Mouse (Mus musculus): ENCODE measurements around the gene Pacs2.

Pacs2 gene

DNA sequence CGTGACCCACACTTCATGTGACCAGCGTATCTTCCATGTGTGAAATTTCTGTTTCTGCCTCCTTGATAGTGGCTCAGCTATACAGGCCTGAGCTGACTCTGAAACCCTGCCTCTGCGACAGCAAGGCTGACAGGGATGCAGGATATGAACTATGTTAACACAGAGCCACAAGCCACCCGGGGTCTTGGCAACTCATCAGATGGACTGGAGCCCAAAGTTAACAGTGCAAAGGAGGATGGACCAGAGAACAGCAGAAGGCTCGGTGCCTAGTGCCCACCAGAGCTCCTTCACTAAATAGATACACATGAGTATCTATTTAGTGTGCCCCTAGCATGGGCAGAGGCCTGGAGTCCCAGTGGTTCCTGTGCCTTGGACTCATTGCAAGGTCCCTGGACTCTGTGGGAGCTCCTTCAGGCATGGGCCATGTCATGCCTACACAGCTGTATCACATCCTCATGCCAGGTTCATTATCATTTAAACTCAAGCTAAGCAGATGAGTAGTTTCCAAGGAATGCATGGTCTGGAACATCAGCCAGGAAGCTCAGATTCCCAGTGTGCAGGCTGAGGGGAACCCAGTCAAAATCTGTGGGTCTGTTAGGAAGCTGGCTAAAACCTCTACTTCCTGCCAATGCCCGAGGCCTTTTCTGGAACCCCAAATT is 2.5 kb upstream of the Pacs2 start:
- no peak for DNase-seq (ENCODE audit: extremely low spot score, low read depth, low spot score)

DNA sequence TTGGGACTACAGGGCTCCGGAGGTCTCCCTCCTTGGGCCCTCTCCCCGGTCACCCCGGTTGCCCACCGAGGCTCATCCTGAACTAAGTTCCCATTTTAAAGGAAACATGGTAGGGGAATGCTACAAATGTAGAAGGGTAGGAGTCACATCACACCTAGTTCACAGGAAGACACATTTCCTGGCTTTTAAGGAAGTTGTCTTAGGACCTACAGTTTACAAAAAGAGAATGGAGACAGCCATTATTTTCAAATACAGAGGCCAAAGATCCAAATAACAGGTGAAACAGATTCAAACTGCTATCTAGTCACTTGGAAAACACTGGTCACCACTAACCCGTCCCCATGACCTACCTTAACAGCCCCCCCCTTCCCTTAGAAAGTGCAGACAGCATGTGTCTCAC is 1.9 kb upstream of the Pacs2 start:
- no peak for DNase-seq (ENCODE audit: extremely low spot score, low read depth, low spot score)

DNA sequence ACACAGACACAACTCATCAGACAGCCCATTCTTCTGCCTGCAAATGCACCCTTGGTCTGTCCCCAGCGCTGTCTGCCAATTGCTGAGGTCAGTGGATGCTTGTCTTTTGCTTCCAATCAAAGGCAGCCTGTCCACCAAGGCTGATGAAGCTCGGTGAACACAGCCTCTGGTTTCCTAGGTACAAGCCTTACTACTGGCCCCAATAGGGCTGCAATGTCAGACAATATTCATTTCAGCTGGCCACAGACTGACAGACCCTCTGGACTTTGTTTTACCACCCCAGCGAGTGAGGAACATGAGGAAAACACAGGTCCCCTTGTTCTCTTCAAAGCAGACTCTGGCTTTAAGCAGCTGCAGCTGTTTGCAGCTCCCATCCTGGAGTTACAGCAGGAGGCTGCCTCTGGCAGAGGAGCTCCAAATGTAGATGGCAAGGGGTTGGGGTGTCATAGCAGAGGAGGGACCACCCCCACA is 1.3 kb upstream of the Pacs2 start:
- no peak for DNase-seq (ENCODE audit: extremely low spot score, low read depth, low spot score)

DNA sequence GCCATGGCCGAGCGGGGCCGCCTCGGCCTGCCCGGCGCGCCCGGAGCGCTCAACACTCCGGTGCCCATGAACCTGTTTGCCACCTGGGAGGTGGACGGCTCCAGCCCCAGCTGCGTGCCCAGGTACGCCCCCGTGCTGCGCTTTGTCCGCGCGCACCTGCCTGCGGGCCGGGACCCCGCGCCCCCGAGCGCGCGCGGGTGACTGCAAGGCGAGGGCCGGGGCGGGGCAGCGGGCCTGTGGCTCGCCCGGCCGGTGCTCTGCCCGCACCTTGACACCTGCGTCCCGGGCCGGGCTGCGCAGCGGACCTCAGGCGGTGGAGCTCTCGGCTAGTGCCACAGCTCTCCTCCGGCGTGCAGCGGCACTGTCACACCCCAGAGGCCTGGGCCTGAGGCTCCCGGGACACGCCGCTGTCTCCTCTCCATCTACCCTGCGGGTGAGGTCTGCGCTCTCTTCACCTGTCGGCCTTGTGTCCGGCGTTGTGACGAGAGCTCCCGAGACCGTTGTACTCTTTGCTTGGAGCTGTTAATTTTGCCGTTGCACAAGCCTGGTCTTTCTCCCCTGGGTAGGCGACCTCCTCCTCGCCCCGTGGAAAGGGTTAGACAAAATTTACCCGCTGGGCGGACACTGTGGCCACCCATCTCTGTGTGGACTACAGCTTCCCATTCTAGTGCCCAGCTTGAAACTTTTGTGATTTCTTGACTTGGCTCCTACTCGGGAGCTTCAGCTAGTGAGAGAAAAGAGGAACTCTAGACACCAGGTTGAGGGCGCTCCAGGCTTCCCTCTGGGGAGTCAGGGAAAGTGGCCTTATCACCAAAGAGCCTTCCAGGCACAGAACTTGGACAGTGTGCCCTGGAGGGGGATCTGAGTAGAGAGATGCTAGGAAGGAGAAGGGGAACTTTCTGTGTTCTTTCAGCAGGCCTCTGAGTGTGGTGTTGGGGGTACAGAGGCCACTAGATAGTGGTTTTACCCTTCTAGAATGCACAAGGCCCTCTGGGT is 551 bp downstream of the Pacs2 start:
- DNase-seq (ENCODE audit: extremely low spot score, low read depth, low spot score), result no peak

DNA sequence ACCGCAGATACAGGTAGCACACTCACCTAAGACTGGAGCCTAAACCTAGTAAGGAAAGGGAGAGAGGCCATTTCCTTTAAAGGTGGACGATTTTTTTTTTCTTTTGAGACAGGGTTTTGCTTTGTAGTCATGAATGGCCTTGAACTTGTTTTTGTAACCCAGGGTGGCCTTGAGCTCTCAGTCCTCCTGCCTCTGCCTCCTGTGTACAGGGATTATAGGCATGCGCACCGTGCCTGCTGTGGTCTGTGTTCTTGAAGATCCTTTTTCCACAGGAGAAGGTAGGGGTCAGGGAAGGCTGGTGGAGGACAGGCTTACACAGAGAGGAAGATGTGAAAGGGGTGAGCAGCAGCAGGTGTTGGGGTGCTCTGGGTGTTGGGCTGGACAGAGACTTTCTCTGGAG is 1.6 kb downstream of the Pacs2 start:
- DNase-seq (ENCODE audit: extremely low spot score, low read depth, low spot score), result no peak

DNA sequence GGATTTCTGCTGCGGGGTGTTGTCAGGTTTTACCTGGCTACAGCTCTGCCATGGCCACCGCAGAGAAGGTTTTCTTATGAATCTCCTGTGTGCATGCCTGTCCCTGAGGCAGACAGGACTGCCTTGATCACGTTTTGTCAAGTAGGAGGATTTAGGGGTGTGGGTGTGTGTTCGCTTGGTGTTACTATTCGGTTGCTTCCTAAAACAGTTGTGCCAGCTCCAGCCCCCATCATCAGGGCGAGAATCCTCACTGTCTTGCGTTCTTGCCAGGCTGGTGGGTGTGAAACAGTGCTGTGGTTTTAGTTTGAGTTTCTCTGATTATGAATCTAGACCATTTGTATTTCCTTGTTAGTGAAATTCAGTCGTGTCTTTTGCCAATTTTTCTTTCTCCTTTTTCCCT is 2.7 kb downstream of the Pacs2 start:
- no peak for DNase-seq (ENCODE audit: extremely low spot score, low read depth, low spot score)

DNA sequence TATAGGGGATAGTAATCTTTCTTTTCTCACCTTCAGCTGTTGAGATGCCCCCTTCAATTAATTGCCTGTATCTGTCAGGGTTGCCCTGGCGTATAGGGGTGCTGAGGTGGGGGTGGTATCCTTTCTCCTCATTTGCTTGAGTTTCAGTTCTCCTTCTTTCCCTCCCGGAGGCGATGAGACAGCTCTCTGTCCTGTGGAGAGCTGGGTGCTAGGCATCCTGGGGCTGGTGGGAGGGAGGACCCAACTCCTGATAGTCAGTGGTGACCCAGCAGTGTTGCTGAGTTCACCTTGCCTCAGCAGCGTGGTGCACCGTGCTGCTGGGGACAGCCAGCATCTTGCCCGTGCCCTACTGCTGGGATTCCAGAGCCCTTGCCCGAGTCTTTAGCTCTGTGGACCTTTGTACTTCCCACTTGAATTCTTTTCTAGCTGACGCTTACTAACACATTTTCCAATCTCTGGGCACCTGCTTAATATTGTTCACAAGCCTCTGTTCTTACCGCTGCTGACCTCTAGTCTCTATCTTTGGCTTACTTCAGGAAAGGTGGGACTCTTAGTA is 3.2 kb downstream of the Pacs2 start:
- DNase-seq (ENCODE audit: extremely low spot score, low read depth, low spot score), result no peak

DNA sequence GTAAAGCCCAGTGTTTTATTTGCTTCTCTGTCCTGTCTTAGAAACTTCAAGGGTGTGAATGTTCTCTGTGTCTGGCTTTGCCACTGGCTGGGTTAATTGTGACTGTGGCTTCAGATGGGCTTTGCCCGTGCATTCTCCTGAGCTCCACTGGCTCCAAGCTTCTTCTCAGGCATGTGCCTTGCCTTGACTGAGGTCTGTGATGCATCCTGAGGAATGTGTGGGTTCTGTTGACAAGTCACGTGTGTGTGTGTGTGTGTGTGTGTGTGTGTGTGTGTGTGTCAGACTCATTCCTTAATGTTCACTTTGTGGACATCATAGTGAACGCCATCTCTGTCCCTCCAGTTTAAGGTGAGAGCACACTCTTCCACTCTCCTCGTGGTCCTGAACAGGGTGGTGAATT is 4.5 kb downstream of the Pacs2 start:
- no peak for DNase-seq (ENCODE audit: extremely low spot score, low read depth, low spot score)

DNA sequence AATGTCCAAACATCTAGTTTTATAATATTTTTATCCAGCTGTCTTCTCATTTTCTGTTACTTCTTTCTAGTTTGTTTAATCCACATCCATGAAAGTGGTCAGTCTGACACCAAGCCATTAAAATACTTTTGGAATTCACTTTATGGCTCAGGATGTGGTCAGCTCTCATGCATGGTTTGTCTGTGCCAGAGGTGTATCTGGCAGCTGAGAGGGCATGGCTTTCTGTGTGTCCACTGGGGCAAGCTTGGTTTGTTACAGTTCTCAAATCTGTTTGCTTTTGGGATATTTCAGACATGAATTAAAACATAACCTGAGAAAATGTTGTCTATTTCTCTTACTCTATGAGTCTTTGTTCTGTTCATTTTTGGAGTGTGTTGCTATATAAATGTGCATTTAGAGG is 7.2 kb downstream of the Pacs2 start:
- DNase-seq (ENCODE audit: extremely low spot score, low read depth, low spot score), result no peak

DNA sequence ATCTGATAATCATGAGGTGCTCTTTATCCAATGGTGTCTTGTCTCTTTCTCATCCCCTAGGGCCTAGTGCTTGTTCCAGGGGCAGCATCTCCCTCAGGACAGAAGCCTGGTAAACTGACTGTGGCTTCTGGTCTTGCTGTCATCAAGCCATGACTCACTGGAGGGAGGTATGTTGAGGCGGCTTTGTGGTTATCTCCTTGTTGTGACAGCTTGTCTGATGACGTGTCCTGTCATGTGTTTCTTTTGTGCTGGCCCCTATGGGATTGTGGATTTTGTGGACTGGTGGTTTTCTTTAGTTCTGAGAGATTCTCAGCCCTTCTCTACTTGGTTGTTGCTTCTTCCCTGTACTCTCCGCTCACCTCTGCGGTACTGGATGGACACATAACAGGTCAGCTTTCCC is 8.8 kb downstream of the Pacs2 start:
- no peak for DNase-seq (ENCODE audit: extremely low spot score, low read depth, low spot score)

DNA sequence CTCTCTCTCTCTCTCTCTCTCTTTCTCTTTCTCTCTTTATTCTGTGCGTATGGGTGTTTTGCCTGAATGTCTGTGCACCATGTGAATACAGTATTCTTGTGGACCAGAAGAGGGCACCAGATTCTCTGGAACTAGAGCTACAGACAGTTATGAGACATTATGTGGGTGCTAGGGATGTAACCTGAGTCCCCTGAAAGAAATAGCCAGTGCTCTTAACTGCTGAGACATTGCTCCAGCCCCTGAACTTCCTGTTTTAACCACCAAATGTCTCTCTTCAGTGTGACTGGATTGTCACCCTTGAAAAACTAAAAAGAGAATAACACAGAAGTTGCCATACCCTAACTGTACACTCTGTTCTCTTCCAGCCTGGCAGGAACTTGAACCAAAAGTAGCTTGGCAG is 12.2 kb downstream of the Pacs2 start:
- DNase-seq (ENCODE audit: extremely low spot score, low read depth, low spot score), result no peak

DNA sequence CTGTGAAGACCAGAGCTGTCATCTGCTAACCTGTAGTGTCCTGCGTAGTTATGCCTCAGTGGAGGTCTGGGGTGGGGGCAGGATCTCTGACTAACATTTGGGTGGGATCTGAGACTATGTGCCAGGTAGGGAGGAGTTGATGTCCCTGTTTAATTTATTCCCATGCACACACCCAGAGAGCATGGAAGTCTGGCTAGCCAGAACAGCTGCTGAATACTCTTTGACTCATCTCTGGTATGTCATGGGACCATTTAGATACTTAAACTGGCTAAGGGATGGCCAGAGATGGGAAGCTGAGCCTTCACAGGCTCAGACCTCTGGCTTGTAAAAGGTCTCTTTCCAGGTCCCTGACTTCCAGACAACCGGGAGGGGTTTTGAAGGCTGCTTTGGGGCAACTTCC is 13.2 kb downstream of the Pacs2 start:
- no peak for DNase-seq (ENCODE audit: extremely low spot score, low read depth, low spot score)

DNA sequence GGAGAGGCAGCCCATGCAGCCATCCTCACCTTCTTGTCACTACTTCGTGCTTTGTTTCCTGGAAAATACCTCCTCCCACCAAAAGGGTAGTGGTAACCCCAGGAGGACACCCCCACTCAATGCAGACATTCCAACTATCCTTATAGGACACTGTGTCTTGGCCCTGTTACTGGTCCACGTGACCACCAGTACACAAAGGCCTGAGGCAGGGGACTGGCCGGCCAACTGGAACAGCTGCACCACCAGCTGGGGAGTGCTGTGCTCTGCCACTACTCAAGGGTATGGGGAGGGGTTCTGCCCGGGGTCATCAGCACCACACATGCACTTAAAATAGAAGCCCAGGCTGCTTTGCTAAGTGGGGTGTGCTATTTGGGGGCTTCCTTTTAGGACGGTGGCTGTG is 13.8 kb downstream of the Pacs2 start:
- no peak for DNase-seq (ENCODE audit: extremely low spot score, low read depth, low spot score)

DNA sequence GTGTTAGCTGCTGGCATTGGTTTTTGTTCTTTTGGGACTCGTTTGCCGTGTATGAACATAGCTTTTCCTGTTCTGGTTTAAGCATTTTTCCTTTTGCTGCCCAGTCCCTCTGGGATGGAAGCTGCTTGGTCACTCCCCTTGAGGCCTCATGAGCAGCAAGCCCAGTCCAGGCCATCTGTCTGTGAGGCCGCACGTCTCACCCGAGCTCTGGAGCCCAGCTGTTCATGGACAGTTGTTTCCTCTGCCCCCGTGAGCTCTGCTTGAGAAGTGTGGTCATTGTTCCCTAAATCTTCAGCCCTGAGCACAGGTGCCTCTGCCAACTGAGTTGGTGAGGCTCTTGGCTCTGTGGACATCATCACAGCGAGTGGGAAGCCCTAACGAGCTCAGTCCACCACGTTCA is 14.6 kb downstream of the Pacs2 start:
- DNase-seq (ENCODE audit: extremely low spot score, low read depth, low spot score), result no peak

DNA sequence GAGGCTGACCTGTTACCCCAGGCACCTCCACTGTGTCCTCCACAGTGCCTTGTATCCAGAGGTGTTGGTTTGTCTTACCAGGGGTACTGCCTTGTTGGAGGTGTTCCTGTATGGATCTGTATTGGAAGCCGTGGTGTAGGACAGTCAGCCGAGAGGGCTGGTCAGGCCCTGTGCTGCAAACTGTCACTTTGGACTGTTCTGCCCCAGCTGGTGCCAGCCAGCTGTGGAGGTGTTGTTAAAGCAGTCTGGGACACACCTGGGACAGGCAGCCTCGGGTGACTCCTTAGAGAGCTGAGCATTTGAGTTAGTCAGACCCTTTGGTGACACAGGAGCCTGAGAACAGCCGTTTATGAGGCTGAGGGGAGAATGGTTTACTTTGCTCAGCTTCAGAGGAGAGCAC is 15.7 kb downstream of the Pacs2 start:
- DNase-seq (ENCODE audit: extremely low spot score, low read depth, low spot score), result no peak

DNA sequence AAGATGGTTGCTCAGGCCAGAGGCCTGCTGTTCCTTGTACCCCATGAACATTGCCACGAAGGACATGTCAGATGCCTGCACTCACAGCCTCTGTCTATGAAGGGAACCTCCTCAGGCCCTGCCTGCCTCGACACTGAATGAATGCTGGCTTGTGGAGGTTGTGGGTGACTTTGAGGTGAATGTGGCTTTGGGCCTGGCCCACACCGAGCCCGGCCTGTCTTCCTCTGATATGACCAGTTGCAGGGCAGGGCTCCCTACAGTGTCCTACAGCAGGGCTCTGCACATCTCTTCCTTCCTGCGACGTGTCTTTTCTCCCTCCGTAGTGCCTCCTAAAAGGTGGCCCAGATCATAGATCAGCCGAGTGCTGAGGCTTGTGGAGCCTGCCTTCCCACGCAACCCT is 16.7 kb downstream of the Pacs2 start:
- DNase-seq (ENCODE audit: extremely low spot score, low read depth, low spot score), result no peak

DNA sequence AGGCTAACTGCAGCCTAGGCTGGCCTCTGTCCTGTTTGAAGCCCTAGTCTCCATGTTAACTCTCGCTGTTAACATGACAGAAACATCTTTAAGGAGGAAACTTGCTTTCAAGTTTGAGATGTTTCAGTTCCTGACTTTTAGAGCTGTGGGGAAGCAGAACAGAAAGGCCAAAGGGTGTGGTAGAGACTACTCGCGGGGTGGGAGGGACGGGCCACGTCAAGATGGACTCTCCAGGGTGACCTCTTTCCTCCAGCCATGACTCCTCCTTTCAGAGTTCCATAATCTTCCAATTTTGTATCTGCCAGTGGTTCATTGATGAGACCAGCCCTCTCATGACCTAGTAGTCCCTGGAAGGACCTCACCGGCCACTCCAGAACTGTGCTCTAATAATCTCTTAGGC is 17.1 kb downstream of the Pacs2 start:
- no peak for DNase-seq (ENCODE audit: extremely low spot score, low read depth, low spot score)

DNA sequence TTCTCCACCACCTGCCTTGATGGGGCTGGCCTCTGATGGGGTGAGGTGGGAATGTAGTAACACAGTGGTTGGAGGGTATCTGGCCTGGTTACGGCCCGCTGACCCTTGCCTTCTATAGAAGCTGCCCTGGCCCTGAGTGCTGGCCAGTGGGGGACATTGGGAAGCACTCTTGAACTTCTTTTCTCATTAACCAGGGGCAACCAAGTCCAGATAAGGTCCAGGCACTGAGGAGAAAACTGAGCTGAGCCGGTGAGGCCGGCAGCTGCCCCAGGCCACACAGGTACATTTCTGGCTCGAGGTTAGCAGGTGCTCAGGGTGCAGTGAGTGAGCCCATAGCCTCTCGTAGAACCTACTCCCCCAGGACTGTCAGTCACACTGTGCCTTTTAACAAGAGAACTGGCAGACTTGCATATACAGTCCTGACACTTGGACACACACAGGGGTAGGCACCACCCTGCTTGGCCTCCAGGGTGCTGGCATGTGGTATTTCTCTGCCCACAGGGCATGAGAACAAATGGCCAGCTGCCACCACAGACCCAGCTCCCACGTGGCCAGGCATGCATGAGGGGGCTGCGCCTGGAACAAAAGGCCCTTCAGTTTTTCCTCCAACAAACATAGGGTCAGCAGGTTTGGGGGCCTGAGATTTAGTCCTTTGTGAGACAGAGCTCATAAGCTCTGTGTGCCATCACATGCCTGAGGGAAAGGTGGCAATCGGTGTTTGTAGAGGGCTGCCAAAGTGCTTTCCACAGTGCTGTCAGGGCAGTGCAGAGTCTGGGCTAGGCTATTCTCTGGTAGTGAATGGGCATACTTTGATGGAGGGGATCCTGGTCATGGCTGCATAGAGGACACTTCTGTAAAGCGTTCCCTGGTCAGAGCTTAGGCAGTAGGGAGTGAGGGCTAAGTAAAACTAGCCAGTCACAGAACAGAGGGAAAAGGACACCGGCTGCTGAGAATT is 18.3 kb downstream of the Pacs2 start:
- no peak for DNase-seq (ENCODE audit: extremely low spot score, low read depth, low spot score)

DNA sequence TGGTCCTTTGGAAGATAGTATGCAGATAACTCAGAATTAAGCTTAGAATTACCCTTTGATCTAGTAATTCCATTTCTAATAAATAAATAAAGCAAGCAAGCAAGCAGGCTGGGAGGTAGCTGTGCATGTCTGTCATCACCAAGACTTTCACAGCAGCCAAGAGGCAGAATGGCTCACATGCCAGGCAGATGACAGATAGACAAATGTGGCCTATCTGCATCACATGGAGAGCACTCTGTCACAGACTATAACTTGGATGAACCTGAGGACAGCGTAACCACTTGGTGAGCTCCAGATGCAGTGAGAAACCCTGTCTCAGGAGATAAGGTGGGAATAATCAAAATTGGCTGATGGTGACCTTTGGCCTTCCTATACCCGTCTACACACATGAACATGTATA is 20.8 kb downstream of the Pacs2 start:
- DNase-seq (ENCODE audit: extremely low spot score, low read depth, low spot score), result no peak

DNA sequence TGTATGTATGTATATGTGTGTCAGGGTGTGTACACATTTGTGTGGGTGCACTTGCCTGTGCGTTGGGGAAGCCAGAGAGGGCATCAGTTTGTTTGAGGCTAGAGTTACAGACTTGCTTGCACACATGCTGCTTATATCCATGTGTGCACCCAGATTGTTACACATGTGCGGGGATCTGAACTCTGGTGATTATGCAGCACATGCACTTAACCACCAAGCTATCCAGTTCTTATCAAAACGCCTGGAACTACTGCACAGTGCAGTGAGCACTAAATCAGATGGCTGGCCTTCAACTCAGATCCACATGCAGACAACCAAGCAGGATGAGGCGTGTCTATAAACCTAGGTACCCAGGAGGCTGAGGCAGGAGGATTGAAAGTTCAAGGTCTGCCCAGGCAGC is 22.7 kb downstream of the Pacs2 start:
- no peak for DNase-seq (ENCODE audit: extremely low spot score, low read depth, low spot score)

DNA sequence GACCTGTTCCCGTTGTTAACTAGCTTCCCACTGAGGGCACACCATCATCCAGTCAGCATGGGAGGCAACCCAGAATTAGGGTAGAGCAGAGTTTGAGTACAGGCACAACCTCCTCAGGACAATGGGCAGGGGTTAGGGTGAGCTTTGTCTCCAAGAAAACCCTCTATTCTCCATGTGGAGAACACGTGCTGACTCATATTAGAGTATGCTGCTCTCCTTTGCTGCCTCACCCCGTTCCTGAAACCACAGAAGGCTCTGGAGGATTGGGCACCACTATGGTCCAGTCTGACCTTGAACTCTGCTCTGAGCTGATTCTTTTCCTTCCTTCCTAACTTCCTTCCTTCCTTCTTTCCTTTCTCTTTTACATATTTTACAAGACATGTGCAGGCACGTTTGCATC is 24.1 kb downstream of the Pacs2 start:
- DNase-seq (ENCODE audit: extremely low spot score, low read depth, low spot score), result no peak

Data from hindlimb bud, embryonic 11.5 days (tissue).